Mouse (Mus musculus) megakaryocyte, embryonic 14.5 days (primary cell): ENCODE data around the gene Mamdc2.

Source experiments
- FLI1 ChIP-seq: IDR thresholded peaks from 2 replicates; pipeline ENCODE4 v1.6.1; 2012; ENCODE audit warnings: low read length, inconsistent platforms, mixed read lengths
- GATA1 ChIP-seq: IDR thresholded peaks from 3 replicates; pipeline ENCODE4 v1.6.1; 2012; ENCODE audit warnings: mixed read lengths, low read length, inconsistent platforms, borderline replicate concordance

DNA sequence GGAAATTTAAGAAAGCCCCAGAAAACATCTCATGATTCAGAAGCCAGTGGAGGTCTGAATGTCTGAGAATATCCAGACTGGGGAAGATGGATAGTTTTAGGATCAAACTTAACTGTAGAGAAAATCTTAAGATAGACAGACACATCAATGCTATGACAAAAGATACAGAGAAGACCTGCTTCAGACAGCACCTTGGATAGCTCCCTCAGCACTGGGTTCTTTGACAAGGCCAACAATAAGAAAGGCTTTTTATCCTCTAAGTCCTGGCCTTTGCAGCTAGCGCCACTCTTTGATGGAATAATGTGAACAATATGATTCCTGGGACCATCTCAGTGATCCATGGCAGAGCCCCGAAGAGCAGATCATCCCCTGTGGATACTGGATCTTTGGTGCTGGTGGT lies 52.3 kb downstream of the Mamdc2 start:
- no peak for TF ChIP-seq GATA1
- TF ChIP-seq FLI1: no peak
